Mouse (Mus musculus): ENCODE results near the gene Ap1s3. TPM values are rescaled to one million over a fixed set of nuclear protein-coding genes. Genes with fewer than 3 reads are reported as not detected.
A peak's percentile ranks its signal among the peaks of the same experiment; 100 is the strongest.

Ap1s3 gene
- total and polyA plus RNA-seq, 2 experiments: 0.92 to 2.3 TPM

- WGBS: 89% methylated on average over 2 of the region's 2 CpGs
- Histone ChIP-seq H3K79me2 (ENCODE audit: control insufficient read depth, insufficient read depth, low read length) (no peaks in the 10 kb centered on the region), H3K36me3 (ENCODE audit: control insufficient read depth, insufficient read depth, low read length) (no peaks in the 10 kb centered on the region; the same call in 1 of the 2 replicates), H3K4me1 (ENCODE audit: control insufficient read depth, insufficient read depth, low read length) (no peaks in the 10 kb centered on the region; the same call in 1 of the 2 replicates), H3K4me3 (ENCODE audit: insufficient read depth, low read depth, low read length) (no peak overlapping the region), H3K9ac (ENCODE audit: low read depth, low read length) (no peak overlapping the region), H3K27me3 (ENCODE audit: control insufficient read depth, insufficient read depth, low read length) (no peaks in the 10 kb centered on the region), H3K27ac (replicated peaks; ENCODE audit: insufficient read depth, low read depth, low read length) (no peak overlapping the region)
- TF ChIP-seq POLR2A (IDR thresholded peaks at IDR 0.05; ENCODE audit: extremely low read depth, insufficient read depth, low read length): no peak
- no peak for TF ChIP-seq CTCF (IDR thresholded peaks at IDR 0.05; ENCODE audit: low read depth, low read length)
- DNase-seq (ENCODE audit: extremely low read depth, low read depth, low spot score): no peak
Measured at GRCm38 (mm10) chr1:79602500-79602899, 69.3 kb downstream of the Ap1s3 start.

DNA sequence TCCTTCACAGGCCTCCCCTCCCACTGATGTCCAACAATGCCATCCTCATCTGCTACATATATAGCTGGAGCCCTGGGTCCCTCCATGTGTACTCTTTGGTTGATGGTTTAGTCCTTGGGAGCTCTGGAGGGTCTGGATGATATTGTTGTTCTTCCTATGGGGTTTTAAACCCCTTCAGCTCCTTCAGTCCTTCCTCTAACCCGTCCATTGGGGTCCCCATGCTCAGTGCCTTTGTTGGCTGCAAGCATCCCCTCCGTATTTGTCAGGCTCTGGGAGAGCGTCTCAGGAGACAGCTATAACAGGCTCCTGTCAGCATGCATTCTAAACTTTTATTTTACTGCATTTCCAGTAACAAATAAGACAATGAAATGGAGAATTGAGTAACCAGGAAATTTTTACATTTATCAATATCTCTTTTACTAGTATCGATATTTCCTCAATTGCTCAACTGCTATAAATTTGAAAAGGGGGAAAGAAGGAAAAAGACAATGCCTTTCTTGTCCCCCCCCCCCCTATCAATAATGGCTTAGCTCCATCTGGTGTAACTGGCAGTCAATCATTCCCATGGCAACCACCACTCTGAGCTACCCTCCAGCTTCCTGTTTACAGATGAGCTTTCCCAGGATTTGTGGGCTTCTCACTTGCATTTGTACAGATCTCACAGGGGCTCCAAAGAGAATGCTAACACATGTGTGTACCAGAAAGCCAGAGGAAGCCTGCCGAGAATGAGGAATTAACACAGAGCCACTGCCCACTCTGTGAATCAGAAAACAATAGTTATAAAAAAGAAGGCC lies 73.2 kb downstream of the Ap1s3 start:
- Histone ChIP-seq H3K79me2 (ENCODE audit: control insufficient read depth, insufficient read depth, low read length) (no peaks in the 10 kb centered on the region), H3K4me3 (ENCODE audit: insufficient read depth, low read depth, low read length) (no peak overlapping the region), H3K27ac (replicated peaks; ENCODE audit: insufficient read depth, low read depth, low read length) (no peak overlapping the region), H3K4me1 (ENCODE audit: control insufficient read depth, insufficient read depth, low read length) (no peaks in the 10 kb centered on the region), H3K36me3 (ENCODE audit: control insufficient read depth, insufficient read depth, low read length) (no peaks in the 10 kb centered on the region; the same call in 1 of the 2 replicates), H3K27me3 (ENCODE audit: control insufficient read depth, insufficient read depth, low read length) (no peaks in the 10 kb centered on the region), H3K9ac (ENCODE audit: low read depth, low read length) (no peak overlapping the region)
- TF ChIP-seq POLR2A (IDR thresholded peaks at IDR 0.05; ENCODE audit: extremely low read depth, insufficient read depth, low read length) (no peak), CTCF (IDR thresholded peaks at IDR 0.05; ENCODE audit: low read depth, low read length) (no peak)
- no peak for DNase-seq (ENCODE audit: extremely low read depth, low read depth, low spot score)
- WGBS: 77% methylated on average over 5 of the region's 5 CpGs

GRCm38 (mm10) chr1:79592721-79593277 lies 79.0 kb downstream of the Ap1s3 start:
- no peaks in the 10 kb centered on the region for H3K79me2 ChIP-seq (ENCODE audit: control insufficient read depth, insufficient read depth, low read length)
- no peak for TF ChIP-seq POLR2A (IDR thresholded peaks at IDR 0.05; ENCODE audit: extremely low read depth, insufficient read depth, low read length)
- TF ChIP-seq CTCF (IDR thresholded peaks at IDR 0.05; ENCODE audit: low read depth, low read length): no peak
- no peak overlapping the region for H3K27ac ChIP-seq (replicated peaks; ENCODE audit: insufficient read depth, low read depth, low read length)
- H3K4me3 ChIP-seq (ENCODE audit: insufficient read depth, low read depth, low read length): no peak overlapping the region
- H3K36me3 ChIP-seq (ENCODE audit: control insufficient read depth, insufficient read depth, low read length): no peaks in the 10 kb centered on the region
- H3K9ac ChIP-seq (ENCODE audit: low read depth, low read length): no peak overlapping the region
- H3K4me1 ChIP-seq (ENCODE audit: control insufficient read depth, insufficient read depth, low read length): no peaks in the 10 kb centered on the region
- WGBS: 33% methylated on average over 4 of the region's 4 CpGs
- peak; percentile 70 for DNase-seq (ENCODE audit: extremely low read depth, low read depth, low spot score)
- H3K27me3 ChIP-seq (ENCODE audit: control insufficient read depth, insufficient read depth, low read length): no peaks in the 10 kb centered on the region

GRCm38 (mm10) chr1:79591091-79591490 lies 80.7 kb downstream of the Ap1s3 start:
- no peak overlapping the region for H3K4me3 ChIP-seq (ENCODE audit: insufficient read depth, low read depth, low read length)
- H3K27ac ChIP-seq (replicated peaks; ENCODE audit: insufficient read depth, low read depth, low read length): no peak overlapping the region
- H3K27me3 ChIP-seq (ENCODE audit: control insufficient read depth, insufficient read depth, low read length): no peaks in the 10 kb centered on the region
- no peaks in the 10 kb centered on the region for H3K79me2 ChIP-seq (ENCODE audit: control insufficient read depth, insufficient read depth, low read length)
- H3K4me1 ChIP-seq (ENCODE audit: control insufficient read depth, insufficient read depth, low read length): no peaks in the 10 kb centered on the region
- TF ChIP-seq POLR2A (IDR thresholded peaks at IDR 0.05; ENCODE audit: extremely low read depth, insufficient read depth, low read length) (no peak), CTCF (IDR thresholded peaks at IDR 0.05; ENCODE audit: low read depth, low read length) (no peak)
- no peaks in the 10 kb centered on the region for H3K36me3 ChIP-seq (ENCODE audit: control insufficient read depth, insufficient read depth, low read length)
- WGBS: 100% methylated on average over 1 of the region's 1 CpGs
- no peak for DNase-seq (ENCODE audit: extremely low read depth, low read depth, low spot score)
- no peak overlapping the region for H3K9ac ChIP-seq (ENCODE audit: low read depth, low read length)

- no peak overlapping the region for H3K27ac ChIP-seq (replicated peaks; ENCODE audit: insufficient read depth, low read depth, low read length)
- 78% methylated on average over 4 of the region's 4 CpGs for WGBS
- no peaks in the 10 kb centered on the region for H3K27me3 ChIP-seq (ENCODE audit: control insufficient read depth, insufficient read depth, low read length)
- H3K9ac ChIP-seq (ENCODE audit: low read depth, low read length): no peak overlapping the region
- TF ChIP-seq CTCF (IDR thresholded peaks at IDR 0.05; ENCODE audit: low read depth, low read length) (no peak), POLR2A (IDR thresholded peaks at IDR 0.05; ENCODE audit: extremely low read depth, insufficient read depth, low read length) (no peak)
- no peaks in the 10 kb centered on the region for H3K79me2 ChIP-seq (ENCODE audit: control insufficient read depth, insufficient read depth, low read length)
- no peak overlapping the region for H3K4me3 ChIP-seq (ENCODE audit: insufficient read depth, low read depth, low read length)
- peak; percentile 8 for DNase-seq (ENCODE audit: extremely low read depth, low read depth, low spot score)
- H3K4me1 ChIP-seq (ENCODE audit: control insufficient read depth, insufficient read depth, low read length): no peaks in the 10 kb centered on the region
- H3K36me3 ChIP-seq (ENCODE audit: control insufficient read depth, insufficient read depth, low read length): no peaks in the 10 kb centered on the region
Measured at GRCm38 (mm10) chr1:79589971-79590763, 81.6 kb downstream of the Ap1s3 start.
